Mouse (Mus musculus) heart, embryonic 15.5 days (tissue): ENCODE data around the gene Olfr390. TPM values are rescaled to one million over a fixed set of nuclear protein-coding genes. Genes with fewer than 3 reads are reported as not detected.

ENCODE experiments used
- ATAC-seq: fragments of 200-750 bp; cut with Nextera tagmentation; replicated peaks from 2 replicates; pipeline ENCODE4 v1.8.0; 2017; ENCODE audit warnings: low read depth, moderate TSS enrichment; ENCODE audit not compliant: insufficient number of reproducible peaks, insufficient read depth, low FRiP score
- H3K27ac ChIP-seq: fragments of 300-500 bp; sonication (generic); 2 replicates; pipeline ENCODE4 v1.5.1; 2015; ENCODE audit warnings: mild to moderate bottlenecking, inconsistent platforms
- H3K27me3 ChIP-seq: fragments of 300-500 bp; sonication (generic); 2 replicates; pipeline ENCODE4 v1.6.1; 2015; ENCODE audit warnings: inconsistent platforms
- H3K36me3 ChIP-seq: fragments of 300-500 bp; sonication (generic); 2 replicates; pipeline ENCODE4 v1.6.1; 2015; ENCODE audit warnings: mild to moderate bottlenecking, inconsistent platforms
- H3K4me1 ChIP-seq: fragments of 300-500 bp; sonication (generic); replicated peaks from 2 replicates; pipeline ENCODE4 v1.6.1; 2015; ENCODE audit warnings: inconsistent platforms
- H3K4me2 ChIP-seq: fragments of 300-500 bp; sonication (generic); 2 replicates; pipeline ENCODE4 v1.6.1; 2015; ENCODE audit warnings: inconsistent platforms, mild to moderate bottlenecking, moderate library complexity
- H3K4me3 ChIP-seq: fragments of 300-500 bp; sonication (generic); 2 replicates; pipeline ENCODE4 v1.5.1; 2015; ENCODE audit warnings: mild to moderate bottlenecking, inconsistent platforms
- H3K9ac ChIP-seq: fragments of 300-500 bp; sonication (generic); 2 replicates; pipeline ENCODE4 v1.6.1; 2015; ENCODE audit warnings: mild to moderate bottlenecking, inconsistent platforms
- H3K9me3 ChIP-seq: fragments of 300-500 bp; sonication (generic); replicated peaks from 2 replicates; pipeline ENCODE4 v1.6.1; 2016; ENCODE audit warnings: inconsistent platforms
- WGBS: fragments of 180-500 bp; shearing (Covaris S2); methylation state at CpG from one replicate; pipeline ENCODE4 v1.1.7; 2015; ENCODE audit warnings: mixed read lengths; 5-methylcytosine and 5-hydroxymethylcytosine counted together
- polyA plus RNA-seq: library from polyadenylated mRNA; unstranded; fragments of >200 nt; fragmentation: Nextera tagmentation; extraction: Ambion mirVana; gene quantifications from 2 replicates; pipeline ENCODE4 v1.2.1, GENCODE M21; 2015

The Olfr390 gene
- not detected in 2 replicates for polyA plus RNA-seq

DNA sequence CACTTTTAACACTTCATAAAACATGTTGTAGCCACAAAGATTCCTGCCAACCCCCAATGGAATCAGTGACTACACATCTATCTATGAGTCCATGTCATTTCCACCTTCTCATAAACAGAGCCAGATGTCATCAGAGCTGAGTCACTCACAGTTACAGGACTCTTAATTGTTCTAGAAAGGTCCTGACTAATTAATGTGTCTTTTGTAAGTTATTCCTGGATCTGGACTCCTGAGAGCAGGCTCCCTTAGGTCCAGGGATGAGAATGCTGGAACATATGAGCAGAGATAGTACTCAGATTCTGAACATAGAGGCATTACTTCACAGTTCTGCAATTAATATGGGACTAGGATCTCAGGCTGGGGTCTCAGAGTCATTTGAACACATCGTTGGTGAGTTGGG lies at the start of gene Olfr390:
Gene Olfr390, plus strand, starts transcription at position 301 of the 400 bp plus-strand sequence.
- no peak within 1 kb of the TSS for H3K27ac ChIP-seq
- H3K4me3 ChIP-seq, result no peak within 1 kb of the TSS
- H3K27me3 ChIP-seq, result no peaks in the 10 kb centered on the region
- no peak for ATAC-seq
- 59% methylated on average over 1 of the region's 1 CpGs for WGBS
- no peaks in the 10 kb centered on the region for H3K4me1 ChIP-seq
- H3K4me2 ChIP-seq, result no peak within 1 kb of the TSS
- H3K9ac ChIP-seq, result no peak within 1 kb of the TSS
- H3K36me3 ChIP-seq, result no peaks in the 10 kb centered on the region
- no peaks in the 10 kb centered on the region; the same call in 1 of the 2 replicates for H3K9me3 ChIP-seq

DNA sequence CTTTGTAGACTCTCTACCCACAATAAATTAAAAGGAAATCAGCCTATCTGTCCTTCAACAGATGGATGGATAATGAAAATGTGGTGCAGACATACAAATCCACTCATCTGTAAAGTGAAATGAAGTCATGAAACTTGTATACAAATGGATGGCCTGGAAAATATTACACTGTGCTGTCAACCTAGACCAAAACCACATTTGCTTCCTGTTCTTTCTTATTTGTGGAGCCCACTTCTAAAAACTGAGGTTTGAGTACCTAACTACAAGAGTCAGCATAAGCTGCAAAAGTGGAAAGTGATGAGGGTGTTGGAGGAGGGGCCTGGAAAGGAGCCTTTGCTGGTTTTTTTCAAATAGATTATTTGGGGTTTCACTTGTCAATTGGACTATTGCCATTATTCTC lies 23.6 kb upstream of the Olfr390 start:
- ATAC-seq, result no peak
- Histone ChIP-seq H3K27ac (no peak overlapping the region), H3K4me1 (no peaks in the 10 kb centered on the region), H3K9ac (no peak overlapping the region), H3K27me3 (no peaks in the 10 kb centered on the region), H3K4me2 (no peak overlapping the region), H3K9me3 (no peaks in the 10 kb centered on the region), H3K4me3 (no peak overlapping the region), H3K36me3 (no peaks in the 10 kb centered on the region)

DNA sequence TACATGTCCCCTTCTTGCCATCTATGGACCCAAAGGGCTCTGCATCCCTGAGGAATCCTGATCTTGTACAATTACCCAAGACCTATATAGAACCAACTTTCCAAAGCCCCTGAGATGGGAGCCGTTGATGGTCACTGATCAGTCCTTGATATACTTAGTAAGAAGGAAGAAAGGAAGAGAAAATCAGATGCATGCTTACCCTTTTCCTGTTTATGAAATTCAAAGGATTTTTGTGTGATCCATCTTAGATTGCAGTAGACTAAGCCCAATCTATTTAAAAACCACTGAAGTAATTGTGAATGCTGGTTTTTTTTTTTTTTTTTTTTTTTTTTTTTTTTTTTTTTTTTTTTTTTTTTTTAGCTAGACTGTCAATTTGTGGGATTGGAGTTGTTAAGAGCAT lies 2.2 kb upstream of the Olfr390 start, which contains the start of gene Olfr389:
Gene Olfr389, minus strand, starts transcription at position 101 of the 400 bp plus-strand sequence.
- Histone ChIP-seq H3K9ac (no peak within 1 kb of the TSS), H3K4me1 (no peaks in the 10 kb centered on the region), H3K4me3 (no peak within 1 kb of the TSS), H3K27ac (no peak within 1 kb of the TSS), H3K36me3 (no peaks in the 10 kb centered on the region), H3K9me3 (no peaks in the 10 kb centered on the region; the same call in 1 of the 2 replicates), H3K4me2 (no peak within 1 kb of the TSS), H3K27me3 (no peaks in the 10 kb centered on the region)
- ATAC-seq, result no peak
- 79% methylated on average over 1 of the region's 1 CpGs for WGBS

DNA sequence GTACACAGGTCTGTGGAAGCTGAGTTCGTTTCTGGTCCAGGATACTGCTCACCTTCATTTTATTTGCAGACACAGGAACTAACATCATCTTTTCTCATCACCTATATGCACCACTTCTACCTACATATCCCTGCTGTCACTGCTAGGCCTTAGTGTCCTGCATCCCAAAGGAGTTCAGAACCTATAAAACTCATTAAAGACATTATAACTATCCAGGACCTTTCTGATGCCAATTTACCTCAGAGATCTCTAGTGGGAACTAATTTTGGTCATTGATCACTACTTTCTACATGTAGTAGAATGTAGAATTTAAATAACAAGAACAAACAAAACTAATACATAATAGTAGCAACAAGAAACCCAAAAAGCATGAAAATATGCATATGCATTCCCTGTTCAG lies 20.2 kb downstream of the Olfr390 start, which contains the start of gene Olfr391-ps:
Gene Olfr391-ps, minus strand, starts transcription at position 101 of the 400 bp plus-strand sequence.
- H3K4me3 ChIP-seq, result no peak within 1 kb of the TSS
- no peak within 1 kb of the TSS for H3K27ac ChIP-seq
- no peaks in the 10 kb centered on the region for H3K27me3 ChIP-seq
- H3K4me1 ChIP-seq, result no peaks in the 10 kb centered on the region
- no peak for ATAC-seq
- no peaks in the 10 kb centered on the region for H3K9me3 ChIP-seq
- WGBS, result 41% methylated on average over 1 of the region's 1 CpGs
- no peaks in the 10 kb centered on the region for H3K36me3 ChIP-seq
- H3K9ac ChIP-seq, result no peak within 1 kb of the TSS
- no peak within 1 kb of the TSS for H3K4me2 ChIP-seq

DNA sequence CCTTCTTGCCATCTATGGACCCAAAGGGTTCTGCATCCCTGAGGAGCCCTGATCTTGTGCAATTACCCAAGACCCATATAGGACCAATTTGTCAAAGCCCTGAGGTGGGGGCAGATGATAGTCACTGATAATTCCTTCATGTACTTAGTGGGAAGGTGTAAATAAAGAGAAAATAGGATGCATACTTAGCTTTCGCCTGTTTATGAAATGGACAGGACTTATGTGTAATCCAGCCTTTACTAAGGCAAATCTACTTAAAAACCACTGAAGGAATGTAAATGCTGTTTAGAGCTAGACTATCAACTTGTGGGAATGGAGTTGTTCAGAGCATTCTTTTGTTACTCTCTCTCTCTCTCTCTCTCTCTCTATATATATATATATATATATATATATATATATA lies 34.2 kb downstream of the Olfr390 start, which contains the start of gene Olfr392:
Gene Olfr392, minus strand, starts transcription at position 101 of the 400 bp plus-strand sequence.
- Histone ChIP-seq H3K9ac (no peak within 1 kb of the TSS), H3K27me3 (no peaks in the 10 kb centered on the region), H3K4me3 (no peak within 1 kb of the TSS), H3K27ac (no peak within 1 kb of the TSS), H3K4me2 (no peak within 1 kb of the TSS), H3K9me3 (no peaks in the 10 kb centered on the region), H3K36me3 (no peaks in the 10 kb centered on the region), H3K4me1 (no peaks in the 10 kb centered on the region)
- WGBS, result 84% methylated on average over 1 of the region's 1 CpGs
- no peak for ATAC-seq

Other genes starting within 250 kb of the Olfr390 start
- gene Olfr385, start 190.0 kb upstream of the Olfr390 start, polyA plus RNA-seq, result not detected in 2 replicates
- not detected in 2 replicates for gene Olfr384, start 184.4 kb upstream of the Olfr390 start, polyA plus RNA-seq
- not detected in 2 replicates for gene Zfp735, start 94.2 kb upstream of the Olfr390 start, polyA plus RNA-seq
- not detected in 2 replicates for gene Olfr389, start 2.3 kb upstream of the Olfr390 start, polyA plus RNA-seq
- not detected in 2 replicates for gene Olfr391-ps, start 20.1 kb downstream of the Olfr390 start, polyA plus RNA-seq
- gene Olfr392, start 34.1 kb downstream of the Olfr390 start, polyA plus RNA-seq, result not detected in 2 replicates
- not detected in 2 replicates for gene Olfr393, start 68.5 kb downstream of the Olfr390 start, polyA plus RNA-seq
- gene Olfr394, start 107.8 kb downstream of the Olfr390 start, polyA plus RNA-seq, result not detected in 2 replicates
- not detected in 2 replicates for gene Olfr395, start 126.3 kb downstream of the Olfr390 start, polyA plus RNA-seq
- gene Olfr23, start 153.7 kb downstream of the Olfr390 start, polyA plus RNA-seq, result not detected in 2 replicates
- gene Olfr397, start 177.9 kb downstream of the Olfr390 start, polyA plus RNA-seq, result not detected in 2 replicates
- gene Olfr398, start 207.4 kb downstream of the Olfr390 start, polyA plus RNA-seq, result not detected in 2 replicates